Mouse (Mus musculus): Measurements from ENCODE around the gene Irf6.

Gene Irf6

DNA sequence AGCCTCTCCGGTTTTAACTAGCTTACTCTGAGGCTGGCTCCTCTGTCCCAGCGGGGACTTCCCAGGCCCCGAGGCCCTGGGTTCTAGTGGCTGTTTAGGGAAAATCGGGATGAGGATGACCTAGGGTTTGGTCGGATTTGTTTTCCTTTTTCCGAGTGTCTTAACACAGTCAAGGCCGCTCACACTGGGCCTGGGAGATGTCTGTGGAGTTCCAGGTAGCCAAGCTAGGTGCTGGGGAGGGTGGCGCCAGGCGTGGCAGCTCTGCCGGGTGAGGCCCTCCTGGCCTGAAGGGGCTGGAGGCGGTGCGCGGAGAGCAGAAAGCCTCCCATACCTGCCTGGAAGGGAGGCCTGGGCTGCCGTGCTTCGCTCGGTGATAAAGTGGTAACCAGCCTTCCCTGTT is 650 bp downstream of the Irf6 start:
- DNase-seq (ENCODE audit: extremely low spot score, low read depth, low spot score), result no peak

DNA sequence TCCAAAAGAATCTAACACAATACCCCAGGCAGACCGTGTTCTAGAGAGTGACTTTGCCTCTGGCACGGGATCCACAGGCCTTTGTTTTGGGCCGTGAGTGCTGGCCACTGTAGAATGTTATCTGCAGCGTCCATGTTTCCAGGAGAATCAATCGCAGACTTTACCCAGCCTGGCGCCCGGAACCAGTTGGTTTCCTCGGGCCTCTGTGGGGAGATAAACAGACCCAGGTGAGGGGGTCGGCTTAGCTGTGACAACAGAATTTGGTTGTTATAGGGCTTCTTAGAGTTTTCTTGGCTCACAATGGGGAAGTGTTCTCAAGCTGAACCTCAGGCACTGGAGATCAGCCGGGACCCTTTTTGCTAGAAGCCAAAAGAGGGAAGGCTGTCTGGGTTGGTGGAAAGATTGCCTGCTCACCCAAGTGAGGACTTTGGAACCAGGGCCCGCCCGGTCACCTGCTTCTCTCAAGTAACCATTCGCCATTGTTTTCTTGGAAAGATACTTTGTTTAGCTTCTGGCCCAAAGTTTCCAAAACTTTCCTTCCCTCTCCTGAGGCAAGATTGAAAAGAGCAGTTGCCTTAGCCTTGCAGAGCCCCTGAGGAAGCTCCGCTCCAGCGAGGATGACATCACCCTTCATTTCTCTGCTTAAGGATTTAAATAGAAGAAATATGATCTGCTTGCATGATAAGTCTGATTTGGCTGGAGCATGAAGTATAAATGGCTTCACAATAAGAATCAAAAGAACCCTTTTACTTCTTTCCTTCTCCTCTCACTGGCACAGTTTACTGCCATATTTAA is 3.6 kb downstream of the Irf6 start:
- no peak for DNase-seq (ENCODE audit: extremely low spot score, low read depth, low spot score)

- DNase-seq (ENCODE audit: extremely low spot score, low read depth, low spot score), result no peak
Measured at GRCm38 (mm10) chr1:193157111-193157492, 4.2 kb downstream of the Irf6 start.

- DNase-seq (ENCODE audit: extremely low spot score, low read depth, low spot score), result no peak
Measured at GRCm38 (mm10) chr1:193159163-193159562, 6.3 kb downstream of the Irf6 start.

GRCm38 (mm10) chr1:193159613-193160012 is 6.7 kb downstream of the Irf6 start:
- no peak for DNase-seq (ENCODE audit: extremely low spot score, low read depth, low spot score)

DNA sequence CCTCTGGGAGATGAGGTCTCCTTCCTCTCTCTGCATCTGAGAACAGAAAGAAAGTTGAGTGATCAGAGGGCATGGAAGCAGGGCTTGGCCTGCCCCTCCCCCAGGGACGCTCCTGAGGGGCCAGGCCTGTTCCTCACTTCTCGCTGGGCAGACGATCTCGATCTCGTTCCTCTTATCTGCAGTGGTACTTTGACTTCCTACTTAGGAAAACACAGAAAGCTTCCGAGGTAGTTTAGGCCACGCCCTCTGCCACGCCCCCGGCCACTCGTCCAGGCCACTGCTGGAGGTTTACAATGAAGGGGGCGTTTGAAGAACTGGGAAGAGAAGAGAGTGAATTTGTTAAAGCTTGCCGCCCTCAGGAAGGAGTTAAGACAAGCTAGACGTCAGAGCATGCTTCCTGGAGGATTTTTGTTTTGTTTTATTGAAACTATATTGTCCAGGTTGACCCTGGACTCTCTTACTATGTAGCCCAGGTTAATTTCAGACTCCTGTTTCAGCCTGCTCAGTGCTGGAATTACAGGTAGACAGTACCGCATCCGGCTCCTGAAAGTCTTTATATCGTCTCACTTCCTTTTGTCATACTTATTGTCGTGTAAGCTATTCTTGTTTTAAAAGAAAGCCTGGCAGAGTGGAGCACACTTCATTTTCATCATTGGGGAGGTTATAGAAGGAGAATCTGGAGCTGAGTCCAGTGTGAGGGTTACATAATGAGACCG is 7.6 kb downstream of the Irf6 start:
- no peak for DNase-seq (ENCODE audit: extremely low spot score, low read depth, low spot score)

DNA sequence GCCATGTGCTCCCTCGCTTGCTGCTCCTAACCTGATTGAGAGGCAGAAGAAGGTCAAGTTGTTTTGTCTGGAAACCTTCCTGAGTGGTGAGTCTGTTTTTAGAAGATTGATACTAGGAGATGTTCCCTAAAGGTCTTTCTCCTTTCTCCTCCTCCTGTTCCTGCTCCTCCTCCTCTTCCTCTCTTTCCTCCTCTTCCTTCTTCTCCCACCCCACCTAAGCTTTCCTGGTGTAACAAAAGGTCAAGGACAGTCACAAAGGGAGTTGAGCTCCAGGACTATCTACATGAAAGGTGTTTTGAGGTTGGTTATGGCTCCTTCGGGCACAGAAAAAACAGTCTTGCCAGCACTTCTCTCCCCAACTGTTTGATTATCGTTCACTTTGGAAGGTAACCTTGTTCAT is 14.8 kb downstream of the Irf6 start, which contains the start of gene A130010J15Rik:
TSS of gene A130010J15Rik (plus strand) at position 301 of the 400 bp plus-strand sequence.
- no peak for DNase-seq (ENCODE audit: extremely low spot score, low read depth, low spot score)

DNA sequence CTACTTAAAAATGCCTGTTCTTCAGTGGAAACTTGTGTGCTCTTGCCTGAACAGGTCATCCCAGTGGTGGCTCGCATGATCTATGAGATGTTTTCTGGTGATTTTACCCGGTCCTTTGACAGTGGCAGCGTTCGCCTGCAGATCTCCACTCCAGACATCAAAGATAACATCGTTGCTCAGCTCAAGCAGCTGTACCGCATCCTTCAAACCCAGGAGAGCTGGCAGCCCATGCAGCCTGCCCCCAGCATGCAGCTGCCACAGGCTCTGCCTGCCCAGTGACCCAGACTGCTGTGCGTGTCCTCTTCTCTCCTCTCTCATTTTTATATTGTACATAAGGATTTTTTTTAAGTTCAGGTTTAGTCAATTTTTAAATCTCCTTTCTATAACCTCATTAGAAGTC is 16.3 kb downstream of the Irf6 start:
- DNase-seq (ENCODE audit: extremely low spot score, low read depth, low spot score), result no peak

DNA sequence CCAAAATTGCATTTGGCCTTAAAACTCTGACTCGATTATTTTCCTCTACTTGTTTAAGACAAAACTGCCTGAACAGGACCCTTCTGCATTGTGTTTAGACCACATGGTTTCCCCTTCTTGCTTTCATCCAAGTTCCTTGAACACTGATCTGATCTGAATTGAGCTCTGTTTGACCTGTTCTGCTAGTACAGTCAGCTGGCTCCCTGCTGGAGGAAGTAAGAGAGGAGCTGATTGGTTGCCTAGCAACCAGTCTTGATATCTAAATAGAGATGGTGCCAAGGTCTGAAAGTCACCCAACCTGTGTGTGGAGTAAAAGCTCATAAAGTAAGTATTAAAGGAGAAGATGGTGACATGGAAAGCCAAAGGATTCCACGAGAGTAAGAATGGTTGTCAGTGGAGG is 16.9 kb downstream of the Irf6 start:
- no peak for DNase-seq (ENCODE audit: extremely low spot score, low read depth, low spot score)

- DNase-seq (ENCODE audit: extremely low spot score, low read depth, low spot score), result peak; percentile 99
Measured at GRCm38 (mm10) chr1:193172991-193173809, 20.3 kb downstream of the Irf6 start.

DNA sequence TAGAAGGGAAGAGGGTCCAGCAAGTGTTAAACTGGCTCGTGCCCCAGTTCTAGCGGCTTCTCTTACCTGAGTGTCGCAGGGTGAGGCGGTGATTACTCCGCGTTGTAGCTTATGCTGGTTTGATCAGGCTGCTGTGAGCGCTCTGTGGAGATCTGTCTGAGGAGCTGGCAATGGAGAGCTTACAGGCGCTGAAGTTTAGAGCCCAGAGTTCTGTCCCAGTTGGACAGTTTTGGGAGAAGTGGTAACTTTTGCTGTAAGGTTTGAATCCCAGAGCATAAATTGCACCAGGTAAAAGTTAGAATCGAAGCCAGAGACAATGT is 20.9 kb downstream of the Irf6 start:
- no peak for DNase-seq (ENCODE audit: extremely low spot score, low read depth, low spot score)

GRCm38 (mm10) chr1:193174143-193174733 is 21.3 kb downstream of the Irf6 start:
- DNase-seq (ENCODE audit: extremely low spot score, low read depth, low spot score), result no peak

DNA sequence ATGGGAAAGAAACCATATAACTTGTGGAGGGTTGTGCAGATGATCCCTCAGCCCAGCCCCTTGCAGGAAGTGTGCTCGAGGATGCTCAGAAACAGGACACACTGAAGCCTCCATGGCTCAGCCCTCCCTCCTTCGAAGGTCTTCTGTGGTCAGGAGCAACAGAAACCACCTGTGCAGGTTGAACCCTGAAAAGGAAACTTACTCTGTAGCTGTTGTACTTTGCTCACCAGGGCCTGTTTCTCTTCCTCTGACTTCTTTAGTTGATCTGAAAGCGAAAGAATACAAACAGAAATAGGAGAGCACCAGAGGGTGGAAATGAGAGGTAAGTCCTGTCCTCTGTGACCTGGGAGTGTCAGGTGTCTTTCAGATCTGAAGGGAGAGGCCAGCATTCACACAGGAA is 28.2 kb downstream of the Irf6 start:
- no peak for DNase-seq (ENCODE audit: extremely low spot score, low read depth, low spot score)

- no peak for DNase-seq (ENCODE audit: extremely low spot score, low read depth, low spot score)
Measured at GRCm38 (mm10) chr1:193188257-193188656, 35.3 kb downstream of the Irf6 start.

DNA sequence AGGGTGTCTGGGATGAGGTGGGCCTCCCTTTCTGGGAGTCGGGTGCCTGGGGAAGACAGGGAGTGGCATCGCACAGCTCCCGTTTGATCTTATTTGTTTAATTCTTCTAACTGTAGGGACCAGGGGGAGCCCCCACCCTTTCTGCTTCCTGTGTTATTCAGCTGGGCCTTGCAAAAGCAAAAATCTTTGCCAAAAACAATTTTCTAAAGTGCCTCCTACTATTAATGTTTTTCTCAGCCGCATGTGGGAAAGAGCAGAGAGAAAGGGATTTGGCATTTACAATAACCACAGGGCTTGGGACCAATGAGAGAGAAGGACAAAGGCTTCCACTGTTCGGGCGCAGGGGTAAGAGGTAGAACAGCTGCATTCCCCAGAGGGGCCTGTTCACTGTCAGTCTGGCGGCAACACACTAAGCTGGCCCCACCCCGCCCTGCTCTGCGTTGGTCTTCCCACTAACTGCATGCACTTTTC is 36.3 kb downstream of the Irf6 start:
- DNase-seq (ENCODE audit: extremely low spot score, low read depth, low spot score), result no peak

DNA sequence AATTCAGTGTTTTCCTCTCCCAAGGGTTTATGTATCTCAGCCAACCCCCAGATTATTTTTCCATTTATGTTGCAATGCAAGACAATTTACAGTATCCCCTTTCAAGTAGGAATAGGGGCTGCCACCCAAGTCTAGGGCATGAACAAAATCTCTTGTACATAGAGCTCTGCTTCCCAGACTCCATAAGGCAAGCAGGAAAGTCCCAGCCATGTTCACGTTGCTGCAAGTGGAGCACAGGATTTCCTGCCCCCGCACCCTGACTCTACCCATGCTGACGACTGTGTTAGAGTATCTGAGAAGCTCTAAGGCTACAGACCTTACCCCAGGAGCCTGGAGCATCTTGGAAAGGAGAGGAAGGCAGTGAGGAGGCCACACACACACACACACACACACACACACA is 36.9 kb downstream of the Irf6 start:
- no peak for DNase-seq (ENCODE audit: extremely low spot score, low read depth, low spot score)

GRCm38 (mm10) chr1:193191675-193192283 is 38.9 kb downstream of the Irf6 start:
- no peak for DNase-seq (ENCODE audit: extremely low spot score, low read depth, low spot score)

DNA sequence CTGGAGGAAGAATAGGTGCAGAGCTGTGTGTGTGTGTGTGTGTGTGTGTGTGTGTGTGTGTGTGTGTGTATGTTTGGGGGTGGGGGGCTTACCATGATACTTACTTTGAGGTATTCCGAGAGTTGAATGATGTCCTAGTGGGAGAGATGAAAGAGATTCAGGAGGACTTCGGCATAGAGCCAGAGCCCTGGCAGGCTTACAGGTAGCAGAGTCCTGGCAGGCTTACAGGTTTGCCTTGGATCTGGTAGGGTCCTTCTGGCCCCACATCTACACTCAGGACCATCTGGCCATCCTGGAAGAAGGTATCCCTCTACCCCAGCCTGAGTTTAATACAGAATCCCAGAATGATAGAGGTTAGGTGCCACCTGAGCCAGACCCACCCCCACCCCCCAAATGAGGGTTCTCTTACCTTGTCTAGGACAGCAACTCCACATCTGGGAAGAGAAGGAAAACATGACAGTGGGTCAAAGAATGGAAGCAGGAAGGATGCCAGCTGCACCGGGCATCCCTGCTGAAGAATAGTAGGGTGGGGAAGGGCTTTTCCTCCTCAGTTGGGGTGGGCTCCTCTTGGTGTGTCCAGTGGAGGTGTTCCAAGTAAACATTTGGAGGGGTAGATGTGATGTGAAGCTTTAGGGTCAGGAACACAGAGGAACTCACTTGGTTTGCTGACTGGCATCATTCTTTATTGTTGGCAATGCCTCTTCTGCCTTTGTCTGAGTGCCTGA is 41.7 kb downstream of the Irf6 start:
- no peak for DNase-seq (ENCODE audit: extremely low spot score, low read depth, low spot score)

DNA sequence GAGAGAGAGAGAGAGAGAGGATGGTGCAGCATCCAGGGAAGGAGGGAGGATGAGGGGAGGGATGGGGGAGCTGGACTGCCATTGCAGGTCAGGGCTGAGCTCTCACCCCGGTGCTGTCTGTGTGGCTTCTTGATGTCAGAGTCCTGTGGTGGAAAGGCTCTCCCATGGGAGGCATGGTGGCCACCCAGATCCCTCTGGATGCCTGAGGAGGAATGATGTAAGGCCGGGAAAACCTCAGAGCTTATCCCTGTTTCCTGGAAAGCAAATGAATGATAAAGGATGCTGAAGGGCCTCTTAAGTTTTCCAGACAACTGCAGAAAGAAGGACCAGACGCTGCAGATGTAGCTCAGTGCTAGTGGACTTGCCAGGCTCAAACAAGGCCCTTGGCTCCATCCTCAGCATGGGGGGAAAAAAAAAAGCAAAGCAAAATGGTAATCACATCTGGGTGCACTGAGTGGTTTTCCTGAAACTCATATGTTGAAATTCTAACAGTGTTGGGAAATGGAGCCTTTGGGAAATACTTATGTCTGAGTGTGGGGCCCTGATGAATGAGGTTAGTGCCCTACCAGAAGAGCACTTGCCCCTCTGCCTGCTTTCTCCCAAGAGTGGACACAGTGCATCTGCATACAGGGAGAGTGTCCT is 42.4 kb downstream of the Irf6 start:
- DNase-seq (ENCODE audit: extremely low spot score, low read depth, low spot score), result no peak
